Comparison of ENCODE assay signal across 22 mouse cellular contexts in genomic region chr14:21100876-21101275, GRCm38 (mm10). TPM values are rescaled to one million over a fixed set of nuclear protein-coding genes. Genes with fewer than 3 reads are reported as not detected.
DNase-seq lines count a peak whose midpoint lies in the region; ATAC-seq and TF ChIP-seq lines count a peak whose summit lies in the region.
"Had no signal": no experiment of that assay in that cellular context is flagged by ENCODE, and none has a peak within 500 bp of the region (broad histone marks: within the 10 kb centered on the region; RNA-seq: fewer than 3 reads in every experiment).

No protein-coding gene starts in this region.

- H3K27ac ChIP-seq in gastrocnemius, adult 2 months: peak overlapping the region; percentile 62
- H3K27ac ChIP-seq in heart, postnatal 0 days (ENCODE audit: low read depth): peak overlapping the region; percentile 39
- peak overlapping the region; percentile 68; the same call in 1 of the 2 replicates for H3K27ac ChIP-seq in lung, embryonic 15.5 days
- H3K27ac ChIP-seq in embryonic fibroblast, embryonic 13.5 days (ENCODE audit: insufficient read depth, low read length): peak overlapping the region; percentile 97
- H3K27ac ChIP-seq: embryonic facial prominence, embryonic 13.5 days; hindbrain, embryonic 14.5 days; liver, embryonic 14.5 days had no signal

- no peak for TF ChIP-seq CTCF in gastrocnemius, adult 2 months (IDR thresholded peaks at IDR 0.05)
- TF ChIP-seq CTCF in heart, postnatal 0 days (IDR thresholded peaks at IDR 0.05; ENCODE audit: low read depth): no peak
- no peak for TF ChIP-seq CTCF in embryonic fibroblast, embryonic 13.5 days (IDR thresholded peaks at IDR 0.05; ENCODE audit: borderline replicate concordance, insufficient read depth, low read length)

- ATAC-seq in heart, postnatal 0 days (ENCODE audit: insufficient read depth, low read depth): no peak
- ATAC-seq in lung, embryonic 15.5 days (ENCODE audit: borderline replicate concordance, extremely low read depth, low FRiP score, low TSS enrichment): no peak
- ATAC-seq: forebrain, embryonic 16.5 days; intestine, postnatal 0 days; midbrain, embryonic 16.5 days had no signal

- no peak for TF ChIP-seq POLR2A in embryonic fibroblast, embryonic 13.5 days (IDR thresholded peaks at IDR 0.05; ENCODE audit: low read depth, low read length)

- H3K4me3 ChIP-seq in gastrocnemius, adult 2 months: no peak overlapping the region
- H3K4me3 ChIP-seq in heart, postnatal 0 days (ENCODE audit: low read depth, low read length): no peak overlapping the region
- H3K4me3 ChIP-seq in lung, embryonic 15.5 days: no peak overlapping the region
- no peak overlapping the region for H3K4me3 ChIP-seq in embryonic fibroblast, embryonic 13.5 days (ENCODE audit: insufficient read depth, low read length)
- H3K4me3 ChIP-seq: embryonic facial prominence, embryonic 13.5 days; erythroblast, embryonic 14.5 days had no signal

- 65% methylated on average over 2 of the region's 2 CpGs for WGBS in heart, postnatal 0 days
- 38% methylated on average over 2 of the region's 2 CpGs for WGBS in lung, embryonic 15.5 days

- no peak for DNase-seq in gastrocnemius, adult 2 months
- no peak for DNase-seq in gastrocnemius, adult 18-20 months (ENCODE audit: low spot score)
- DNase-seq in heart, postnatal 0 days (ENCODE audit: low spot score): no peak
- no peak for DNase-seq in heart, adult 9 months (ENCODE audit: low spot score in 2 of 2)
- DNase-seq in lung, postnatal 4 days: no peak
- DNase-seq in adrenal gland, adult 18-20 months (ENCODE audit: low spot score in 2 of 2): no peak
- DNase-seq: adrenal gland, adult 2 months; cerebellum, adult 18-20 months; kidney, adult 9 months; right cerebral cortex, postnatal 4 days; thymus, adult 18-20 months had no signal

- TF ChIP-seq EP300 in heart, postnatal 0 days (IDR thresholded peaks at IDR 0.05; ENCODE audit: low read depth): no peak

- intact Hi-C loops in gastrocnemius, adult 2 months (cut with DNase I): no loop called here

- no peaks in the 10 kb centered on the region for H3K36me3 ChIP-seq in heart, postnatal 0 days (replicated peaks; ENCODE audit: control insufficient read depth, insufficient read depth, low read length)
- H3K36me3 ChIP-seq in lung, embryonic 15.5 days: no peaks in the 10 kb centered on the region; the same call in 1 of the 2 replicates
- H3K36me3 ChIP-seq: embryonic facial prominence, embryonic 13.5 days had no signal

- no peaks in the 10 kb centered on the region for H3K9me3 ChIP-seq in heart, postnatal 0 days (replicated peaks; ENCODE audit: control insufficient read depth, low read length)
- H3K9me3 ChIP-seq in lung, embryonic 15.5 days: no peaks in the 10 kb centered on the region
- H3K9me3 ChIP-seq: embryonic facial prominence, embryonic 13.5 days; G1E had no signal

- H3K9ac ChIP-seq in heart, postnatal 0 days (replicated peaks; ENCODE audit: low read depth, low read length): no peak overlapping the region
- H3K9ac ChIP-seq in lung, embryonic 15.5 days: no peak overlapping the region
- H3K9ac ChIP-seq: embryonic facial prominence, embryonic 13.5 days; hindbrain, embryonic 14.5 days; liver, embryonic 14.5 days had no signal

- peaks cover 18% of the 10 kb centered on the region for H3K4me1 ChIP-seq in heart, postnatal 0 days (ENCODE audit: control insufficient read depth, insufficient read depth)
- H3K4me1 ChIP-seq in lung, embryonic 15.5 days: peaks cover 29% of the 10 kb centered on the region
- peaks cover 5% of the 10 kb centered on the region; the same call in 1 of the 2 replicates for H3K4me1 ChIP-seq in embryonic fibroblast, embryonic 13.5 days (ENCODE audit: control insufficient read depth, insufficient read depth, low read length)

- H3K27me3 ChIP-seq in heart, postnatal 0 days (ENCODE audit: control insufficient read depth, insufficient read depth, low read length): no peaks in the 10 kb centered on the region
- no peaks in the 10 kb centered on the region for H3K27me3 ChIP-seq in lung, embryonic 15.5 days
- H3K27me3 ChIP-seq: embryonic facial prominence, embryonic 13.5 days had no signal

- no peak overlapping the region for H3K4me2 ChIP-seq in heart, postnatal 0 days (ENCODE audit: low read depth, low read length)
- H3K4me2 ChIP-seq in lung, embryonic 15.5 days: no peak overlapping the region; the same call in 1 of the 2 replicates
- H3K4me2 ChIP-seq: embryonic facial prominence, embryonic 13.5 days; hindbrain, embryonic 14.5 days; midbrain, embryonic 11.5 days had no signal

RNA-seq across cellular contexts. Expression of gene Adk, which starts 48.5 kb away (rescaled TPM):
- total RNA-seq in gastrocnemius, adult 2 months (2021): 100 to 1,000 TPM in 1 of 2 experiments, 10 to 100 TPM in 1; 77.1 to 152 TPM
- 100 to 1,000 TPM; 106 to 111 TPM for total RNA-seq in gastrocnemius, adult 18-20 months (2021)
- total RNA-seq in heart, postnatal 0 days (2014; rRNA removed; ENCODE audit: low replicate concordance): 126 and 133 TPM in 2 replicates
- 246 and 255 TPM in 2 replicates for polyA plus RNA-seq in heart, postnatal 0 days (2015; fragmentation: Nextera tagmentation; extraction: Ambion mirVana)
- 197 and 203 TPM in 2 replicates for polyA plus RNA-seq in lung, embryonic 15.5 days (2015; fragmentation: Nextera tagmentation; extraction: Ambion mirVana)
- polyA plus RNA-seq in embryonic fibroblast, embryonic 13.5 days (2011; ENCODE audit: insufficient read length, low read depth, missing spikeins): 114 and 117 TPM in 2 replicates
- 100 to 1,000 TPM; 116 to 142 TPM for total RNA-seq in adrenal gland, adult 18-20 months (2021)

RNA-seq across cellular contexts. Expression of gene Ap3m1, which starts 48.6 kb away (rescaled TPM):
- total RNA-seq in gastrocnemius, adult 2 months (2021): 10 to 100 TPM; 34.6 to 41.0 TPM
- total RNA-seq in gastrocnemius, adult 18-20 months (2021): 10 to 100 TPM; 32.3 to 34.3 TPM
- total RNA-seq in heart, postnatal 0 days (2014; rRNA removed; ENCODE audit: low replicate concordance): 63.7 and 65.4 TPM in 2 replicates
- polyA plus RNA-seq in heart, postnatal 0 days (2015; fragmentation: Nextera tagmentation; extraction: Ambion mirVana): 43.6 and 44.7 TPM in 2 replicates
- polyA plus RNA-seq in lung, embryonic 15.5 days (2015; fragmentation: Nextera tagmentation; extraction: Ambion mirVana): 68.8 and 77.8 TPM in 2 replicates
- polyA plus RNA-seq in embryonic fibroblast, embryonic 13.5 days (2011; ENCODE audit: insufficient read length, low read depth, missing spikeins): 99.0 and 102 TPM in 2 replicates
- total RNA-seq in adrenal gland, adult 18-20 months (2021): 10 to 100 TPM; 83.5 to 99.8 TPM

Comparison
In these comparisons a context has a peak if more than half of its experiments do, and no peak if none do; other contexts are left out.
1. H3K27ac ChIP-seq: peak in every context shown above with its lines; median percentile 97 in embryonic fibroblast, embryonic 13.5 days; 68 in lung, embryonic 15.5 days; 62 in gastrocnemius, adult 2 months; 39 in heart, postnatal 0 days.